Mouse (Mus musculus) G1E (cell line): ENCODE measurements around the gene Olfr67.

ENCODE experiments used
- CTCF ChIP-seq: IDR thresholded peaks from 2 replicates; pipeline ENCODE4 v1.5.1; 2012; ENCODE audit warnings: low read depth, low read length, inconsistent platforms, mixed read lengths
- GATA1 ChIP-seq: IDR thresholded peaks from 2 replicates; pipeline ENCODE4 v1.6.1; 2012; ENCODE audit warnings: borderline replicate concordance, low read length, inconsistent platforms, mixed read lengths
- GATA2 ChIP-seq: IDR thresholded peaks from 2 replicates; pipeline ENCODE4 v1.6.1; 2012; ENCODE audit warnings: low read depth, low read length, inconsistent platforms, borderline replicate concordance
- TAL1 ChIP-seq: conservative IDR thresholded peaks from 2 replicates; pipeline ENCODE4 v1.6.1; 2012; ENCODE audit warnings: low read depth, low read length, inconsistent platforms, mixed read lengths

DNA sequence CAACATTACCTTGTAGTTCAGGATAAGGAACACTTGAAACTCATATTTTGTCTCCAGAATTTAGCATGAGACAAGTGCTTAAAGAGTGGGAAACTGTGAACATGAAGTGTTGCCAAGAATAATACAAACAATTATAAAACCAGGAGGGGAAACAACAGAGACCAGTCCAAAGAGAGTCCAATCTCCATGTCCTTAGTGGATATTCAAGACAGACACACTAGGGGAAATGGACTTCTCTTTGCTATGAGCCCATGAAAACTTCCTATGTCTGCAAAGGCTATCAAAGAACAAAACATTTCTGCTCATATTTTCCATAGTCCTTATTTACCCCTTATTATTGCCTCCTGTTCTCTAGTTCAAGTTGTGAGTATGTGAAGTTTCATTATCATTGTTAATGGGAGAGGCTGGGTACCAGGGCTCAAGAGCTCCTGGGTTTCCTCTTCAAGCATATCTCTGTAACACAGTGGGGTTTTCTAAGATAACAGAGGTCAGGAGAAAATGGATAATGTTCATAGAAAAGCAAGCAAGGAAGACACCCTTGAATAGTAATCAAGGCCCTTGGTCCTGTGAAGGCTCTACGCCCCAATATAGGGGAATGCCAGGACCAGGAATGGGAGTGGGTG, 19.7 kb upstream of the Olfr67 start:
- TF ChIP-seq CTCF (no peak), TAL1 (peak; percentile 40; the same call in 1 of the 2 replicates), GATA1 (no peak), GATA2 (no peak)
